Mouse (Mus musculus) heart, embryonic 14.5 days (tissue): Measurements from ENCODE around the gene Vmn2r95. TPM values are rescaled to one million over a fixed set of nuclear protein-coding genes. Genes with fewer than 3 reads are reported as not detected.
"Not testable (repeated sequence)": the region's sequence is repeated elsewhere in the genome, so short reads cannot be mapped to it uniquely, and the experiment has no call there.

ENCODE experiments used
- ATAC-seq: fragments of 200-750 bp; cut with Nextera tagmentation; 2 replicates; pipeline ENCODE4 v1.8.0; 2017; ENCODE audit warnings: low read depth, moderate TSS enrichment; ENCODE audit not compliant: insufficient number of reproducible peaks, insufficient read depth, low FRiP score
- H3K27ac ChIP-seq, 2 experiments: fragments of 200-500 bp in 1 of 2; fragments of 300-500 bp in 1 of 2; sonication (generic) in 1 of 2; replicated peaks in 1 of 2; 2 replicates each; pipeline ENCODE4 v1.5.1; 2012 to 2014; ENCODE audit warnings: low read depth in 2 of 2, low read length in 2 of 2, control low read depth in 1 of 2, mild to moderate bottlenecking in 1 of 2, mixed read lengths in 1 of 2; ENCODE audit not compliant: control insufficient read depth in 1 of 2, insufficient read depth in 1 of 2
- H3K27me3 ChIP-seq: fragments of 300-500 bp; sonication (generic); 2 replicates; pipeline ENCODE4 v1.6.1; 2014; ENCODE audit warnings: mild to moderate bottlenecking, low read length, control low read depth; ENCODE audit not compliant: control insufficient read depth, insufficient read depth
- H3K36me3 ChIP-seq: fragments of 300-500 bp; sonication (generic); 2 replicates; pipeline ENCODE4 v1.6.1; 2014; ENCODE audit warnings: mild to moderate bottlenecking, control low read depth, low read length, mixed read lengths; ENCODE audit not compliant: control insufficient read depth, insufficient read depth
- H3K4me1 ChIP-seq, 2 experiments: fragments of 200-500 bp in 1 of 2; fragments of 300-500 bp in 1 of 2; sonication (generic) in 1 of 2; 2 replicates each; pipeline ENCODE4 v1.6.1; 2012 to 2014; ENCODE audit warnings: low read length in 2 of 2, control low read depth in 1 of 2, mixed read lengths in 1 of 2; ENCODE audit not compliant: control insufficient read depth in 2 of 2, insufficient read depth in 2 of 2
- H3K4me2 ChIP-seq: fragments of 300-500 bp; sonication (generic); 2 replicates; pipeline ENCODE4 v1.6.1; 2014; ENCODE audit warnings: mild to moderate bottlenecking, low read length
- H3K4me3 ChIP-seq, 2 experiments: fragments of 200-500 bp in 1 of 2; fragments of 300-500 bp in 1 of 2; sonication (generic) in 1 of 2; 2 replicates each; pipeline ENCODE4 v1.5.1; 2012 to 2014; ENCODE audit warnings: low read length in 2 of 2, mild to moderate bottlenecking in 2 of 2, control low read depth in 1 of 2, low read depth in 1 of 2, moderate library complexity in 1 of 2; ENCODE audit not compliant: control insufficient read depth in 1 of 2, insufficient read depth in 1 of 2
- H3K9ac ChIP-seq: fragments of 300-500 bp; sonication (generic); 2 replicates; pipeline ENCODE4 v1.6.1; 2014; ENCODE audit warnings: mild to moderate bottlenecking, low read length
- H3K9me3 ChIP-seq: fragments of 300-500 bp; sonication (generic); 2 replicates; pipeline ENCODE4 v1.6.1; 2016; ENCODE audit warnings: low read length, control low read depth; ENCODE audit not compliant: control insufficient read depth
- WGBS: fragments of 180-500 bp; shearing (Covaris S2); extraction: QIAGEN DNeasy Blood & Tissue Kit; methylation state at CpG from one replicate; pipeline ENCODE4 v1.1.7; 2014; 5-methylcytosine and 5-hydroxymethylcytosine counted together
- polyA plus RNA-seq: library from polyadenylated mRNA; unstranded; fragments of >200 nt; fragmentation: Nextera tagmentation; extraction: Ambion mirVana; gene quantifications from 2 replicates; pipeline ENCODE4 v1.2.1, GENCODE M21; 2014

The Vmn2r95 gene
- polyA plus RNA-seq: not detected in 2 replicates

DNA sequence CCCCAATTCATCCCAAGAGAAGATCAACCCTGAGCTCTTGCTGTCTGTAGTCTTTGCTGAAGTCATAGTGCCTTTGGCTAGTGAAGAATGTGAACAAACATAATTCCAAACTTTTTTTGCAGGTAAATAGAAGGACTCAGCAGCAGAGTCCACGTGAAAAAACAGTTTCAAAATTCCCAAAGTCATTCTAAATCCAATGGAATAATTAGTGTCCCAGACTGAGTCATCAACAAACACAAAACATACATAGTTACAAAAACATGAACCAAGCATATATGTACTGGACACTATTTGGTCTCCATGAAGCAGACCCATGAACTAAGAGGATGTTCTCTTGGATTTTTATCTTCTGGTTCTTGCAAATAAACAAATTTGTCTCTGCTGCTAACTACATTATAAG lies at the start of gene Vmn2r95:
Gene Vmn2r95, plus strand, starts transcription at position 301 of the 400 bp plus-strand sequence.
- no peaks in the 10 kb centered on the region for H3K4me1 ChIP-seq
- no peak within 1 kb of the TSS for H3K4me3 ChIP-seq
- H3K9me3 ChIP-seq: 0 out of 2 replicates have a peak, but pooled peaks cover 8% of the 10 kb centered on the region
- H3K4me2 ChIP-seq: no peak within 1 kb of the TSS
- H3K36me3 ChIP-seq: no peaks in the 10 kb centered on the region
- WGBS: 23% methylated on average over 1 of the region's 1 CpGs
- no peak within 1 kb of the TSS for H3K9ac ChIP-seq
- H3K27me3 ChIP-seq: no peaks in the 10 kb centered on the region
- no peak within 1 kb of the TSS for H3K27ac ChIP-seq
- ATAC-seq: no peak

DNA sequence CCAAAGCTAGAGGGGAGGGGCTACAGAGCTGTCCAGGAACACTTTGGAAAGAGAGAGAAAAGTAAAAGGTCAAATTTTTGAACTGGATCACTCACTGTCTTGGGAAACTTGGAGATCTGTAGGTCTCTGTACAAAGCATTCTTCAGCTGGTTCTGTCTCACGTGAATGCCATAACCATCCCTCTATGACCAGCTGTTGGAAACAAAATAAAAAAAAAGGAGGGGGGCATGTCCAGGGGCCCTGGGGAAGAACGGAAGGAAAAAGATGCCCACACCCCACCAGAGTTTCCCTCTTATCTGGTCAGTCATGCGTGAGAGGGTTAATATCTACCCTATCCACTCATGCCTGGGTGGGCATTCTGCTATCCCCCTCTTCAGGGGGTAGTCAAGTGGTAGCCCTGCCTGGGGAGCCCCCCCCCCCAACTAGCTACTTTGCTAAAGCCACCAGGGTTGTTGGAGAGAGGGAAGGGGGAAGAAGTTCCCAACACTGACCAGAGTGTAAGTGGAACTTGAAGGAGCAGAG lies 31.8 kb downstream of the Vmn2r95 start:
- H3K36me3 ChIP-seq: no peaks in the 10 kb centered on the region
- H3K9me3 ChIP-seq: no peaks in the 10 kb centered on the region
- no peaks in the 10 kb centered on the region for H3K27me3 ChIP-seq
- H3K4me1 ChIP-seq: no peaks in the 10 kb centered on the region
- H3K27ac ChIP-seq: no peak overlapping the region
- H3K4me3 ChIP-seq: no peak overlapping the region
- no peak for ATAC-seq
- no peak overlapping the region for H3K4me2 ChIP-seq
- WGBS: 70% methylated on average over 3 of the region's 3 CpGs
- no peak overlapping the region for H3K9ac ChIP-seq

DNA sequence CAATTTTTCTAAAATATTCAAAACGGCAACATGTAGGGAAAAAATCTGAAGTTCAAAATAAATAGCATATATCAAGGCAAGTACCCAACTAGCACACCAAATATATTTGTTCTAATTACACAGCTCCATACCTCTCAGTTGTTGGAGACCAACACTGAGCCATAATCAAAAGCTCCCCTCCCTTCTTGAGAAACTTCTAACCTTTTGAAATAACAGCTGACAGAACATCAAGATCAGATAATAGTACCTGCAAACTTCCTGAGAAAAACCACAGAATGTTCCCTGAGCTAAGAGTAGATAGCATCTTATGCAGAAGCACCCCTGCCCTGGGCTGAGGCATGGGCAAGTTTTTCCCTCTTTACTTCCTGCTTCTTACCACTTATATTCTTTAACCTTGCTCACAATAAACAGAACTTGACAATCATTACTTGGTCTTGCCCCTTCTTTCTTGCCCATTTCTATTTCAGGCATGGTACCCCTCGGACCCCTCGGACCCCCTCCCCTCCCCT lies 34.3 kb downstream of the Vmn2r95 start:
- not testable (repeated sequence) for H3K4me3 ChIP-seq, H3K4me1 ChIP-seq, H3K36me3 ChIP-seq, H3K9me3 ChIP-seq, H3K4me2 ChIP-seq, H3K27ac ChIP-seq, H3K27me3 ChIP-seq, H3K9ac ChIP-seq, ATAC-seq
- WGBS: 81% methylated on average over 3 of the region's 3 CpGs

DNA sequence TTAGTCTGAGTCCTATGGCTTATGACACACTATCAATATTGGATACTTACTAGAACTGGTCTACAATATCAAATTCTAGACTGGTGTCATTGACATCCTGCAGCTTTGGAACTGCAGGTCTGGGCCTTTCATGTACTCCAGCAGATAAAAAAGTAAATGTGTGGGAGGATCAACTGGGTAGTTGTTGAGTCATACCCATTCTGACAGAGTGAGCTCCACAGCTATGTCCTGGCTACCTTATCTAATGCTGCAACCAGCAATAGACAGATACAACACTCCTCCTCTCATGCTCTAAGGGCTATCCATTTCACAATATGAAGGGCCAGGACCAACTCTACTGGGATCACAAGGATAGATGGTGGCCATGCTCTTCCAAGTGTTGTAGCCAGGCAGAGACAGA lies 38.8 kb downstream of the Vmn2r95 start:
- Histone ChIP-seq H3K4me2 (no peak overlapping the region), H3K9ac (no peak overlapping the region), H3K27ac (no peak overlapping the region), H3K27me3 (no peaks in the 10 kb centered on the region), H3K4me3 (no peak overlapping the region), H3K36me3 (no peaks in the 10 kb centered on the region), H3K9me3 (0 out of 2 replicates have a peak, but pooled peaks cover 4% of the 10 kb centered on the region), H3K4me1 (no peaks in the 10 kb centered on the region)
- no peak for ATAC-seq

DNA sequence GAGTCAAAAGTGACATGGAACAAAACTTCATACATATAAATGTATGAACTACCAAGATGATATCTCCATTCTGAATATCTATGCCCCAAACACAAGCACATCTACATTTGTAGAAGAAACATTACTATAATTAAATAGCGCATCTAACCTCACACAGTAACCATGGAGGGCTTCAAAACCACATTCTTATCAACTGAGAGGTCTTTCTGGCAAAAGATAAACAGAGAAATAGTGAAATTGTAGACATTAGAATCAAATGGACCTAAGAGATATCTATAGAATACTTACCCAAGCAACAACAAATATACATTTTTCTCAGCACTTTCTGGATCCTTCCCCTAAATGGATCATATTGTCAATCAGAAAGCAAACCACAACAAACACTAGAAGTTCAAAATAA lies 56.0 kb downstream of the Vmn2r95 start:
- no peaks in the 10 kb centered on the region for H3K4me1 ChIP-seq
- no peak overlapping the region for H3K4me3 ChIP-seq
- H3K4me2 ChIP-seq: no peak overlapping the region
- peaks cover 9% of the 10 kb centered on the region; the same call in 1 of the 2 replicates for H3K9me3 ChIP-seq
- no peak overlapping the region for H3K27ac ChIP-seq
- no peaks in the 10 kb centered on the region for H3K27me3 ChIP-seq
- WGBS: 50% methylated on average over 1 of the region's 1 CpGs
- no peak overlapping the region for H3K9ac ChIP-seq
- no peaks in the 10 kb centered on the region for H3K36me3 ChIP-seq
- ATAC-seq: no peak

Other genes starting within 250 kb of the Vmn2r95 start
- not detected in 2 replicates for gene Vmn2r94, start 146.3 kb upstream of the Vmn2r95 start, polyA plus RNA-seq
- not detected in 2 replicates for gene Vmn2r93, start 126.0 kb upstream of the Vmn2r95 start, polyA plus RNA-seq
- gene Vmn2r96, start 149.1 kb downstream of the Vmn2r95 start, polyA plus RNA-seq: not detected in 2 replicates